Mouse (Mus musculus) spleen, postnatal 14 days (tissue): Measurements from ENCODE around the gene Fank1.

Experiments used
- DNase-seq, 2 experiments: peaks; one replicate each; pipeline ENCODE4 v3.0.0; 2021 to 2022; ENCODE audit warnings: low spot score in 2 of 2

Fank1 gene

GRCm38 (mm10) chr7:133891796-133892195, 115.1 kb downstream of the Fank1 start:
- DNase-seq = no peak

DNA sequence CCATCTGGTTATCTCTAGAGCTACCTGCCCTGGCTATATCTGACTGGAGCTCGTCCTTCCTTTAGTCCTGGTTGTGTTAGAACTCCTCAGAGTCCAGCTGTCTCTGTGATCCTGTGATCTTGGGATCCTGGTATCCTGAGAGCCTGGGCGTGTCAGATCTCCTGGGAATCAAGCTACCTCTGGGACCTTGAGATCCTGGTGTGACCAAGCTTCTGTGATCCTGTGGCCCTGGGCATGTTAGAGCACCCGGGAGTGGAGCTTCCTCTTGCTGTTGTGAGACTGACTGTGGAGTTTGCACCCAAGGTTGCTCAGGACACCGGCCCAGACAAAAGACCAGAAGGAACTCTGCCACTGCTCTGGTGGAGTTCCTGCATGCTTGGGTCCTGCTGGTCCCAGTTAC, 122.7 kb downstream of the Fank1 start:
- DNase-seq = no peak

DNA sequence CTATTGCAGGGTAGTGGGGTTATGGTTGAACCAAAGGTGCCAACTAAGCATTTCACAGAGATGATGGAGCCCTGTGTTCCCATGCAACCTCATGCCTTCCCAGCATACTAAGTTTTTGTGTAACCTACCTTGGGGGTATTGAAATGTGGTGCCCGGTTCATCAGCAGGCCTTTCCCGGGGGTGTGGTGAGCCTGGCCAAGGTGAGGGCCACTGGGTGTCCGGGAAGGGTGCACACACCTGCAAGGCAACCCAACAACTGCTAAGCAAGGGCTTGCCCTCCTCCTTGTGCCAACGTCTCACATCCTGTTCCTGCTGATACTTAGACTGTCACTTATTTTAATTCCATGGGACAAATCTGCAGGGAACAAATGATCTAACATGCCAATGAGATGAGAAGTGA, 132.3 kb downstream of the Fank1 start:
- no peak for DNase-seq

DNA sequence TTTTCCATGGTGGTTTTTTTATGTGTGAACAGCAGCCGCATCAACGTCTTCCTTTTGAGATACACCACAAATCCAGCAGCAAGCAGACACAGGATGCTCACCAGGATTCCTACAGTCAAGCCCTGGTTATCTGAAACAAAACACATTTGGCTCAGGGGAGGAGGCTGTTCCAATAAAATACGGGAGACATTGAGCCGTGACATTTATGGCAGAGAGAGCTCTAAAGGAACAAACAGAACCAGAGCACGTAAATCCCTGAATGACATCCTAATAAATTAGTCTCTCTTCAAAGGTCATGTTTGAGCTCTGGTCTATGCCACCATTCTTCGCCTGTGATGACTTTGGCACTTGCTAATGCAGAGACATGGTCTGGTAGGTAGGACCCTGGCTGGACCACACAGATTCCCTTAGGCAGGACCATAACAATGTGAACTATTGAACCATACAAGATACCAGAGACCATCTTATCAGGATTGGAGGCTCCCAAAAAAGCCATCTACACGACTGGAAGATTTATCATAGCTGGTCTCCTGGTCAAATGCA, 133.2 kb downstream of the Fank1 start:
- DNase-seq = no peak

DNA sequence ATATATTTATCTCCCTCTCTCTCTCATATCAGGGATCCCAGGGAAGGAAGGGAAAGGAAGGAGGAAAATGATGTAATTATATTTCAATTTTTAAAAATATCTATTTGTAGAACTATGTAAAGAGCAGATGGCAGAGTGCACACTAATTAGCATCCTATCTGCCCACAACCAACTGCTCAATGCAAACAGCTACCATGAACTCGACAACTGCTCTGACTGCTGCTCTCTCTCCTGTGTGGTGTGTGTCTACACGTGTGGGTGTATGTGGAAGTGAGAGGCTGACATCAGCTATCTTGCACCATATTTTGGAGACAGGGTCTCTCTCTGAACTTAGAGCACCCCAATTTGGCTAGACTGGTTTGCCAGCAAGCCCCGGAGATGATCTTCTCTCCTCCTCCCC, 135.2 kb downstream of the Fank1 start:
- no peak for DNase-seq

- DNase-seq = no peak
These were observed 139.6 kb downstream of the Fank1 start for GRCm38 (mm10) chr7:133916230-133916629.

GRCm38 (mm10) chr7:133919306-133919705, 142.6 kb downstream of the Fank1 start:
- no peak for DNase-seq

GRCm38 (mm10) chr7:133919918-133920317, 143.3 kb downstream of the Fank1 start:
- DNase-seq = no peak

- DNase-seq = no peak
These were observed 144.1 kb downstream of the Fank1 start for GRCm38 (mm10) chr7:133920724-133921123.

- DNase-seq = no peak
These were observed 144.6 kb downstream of the Fank1 start for GRCm38 (mm10) chr7:133921291-133921690.

DNA sequence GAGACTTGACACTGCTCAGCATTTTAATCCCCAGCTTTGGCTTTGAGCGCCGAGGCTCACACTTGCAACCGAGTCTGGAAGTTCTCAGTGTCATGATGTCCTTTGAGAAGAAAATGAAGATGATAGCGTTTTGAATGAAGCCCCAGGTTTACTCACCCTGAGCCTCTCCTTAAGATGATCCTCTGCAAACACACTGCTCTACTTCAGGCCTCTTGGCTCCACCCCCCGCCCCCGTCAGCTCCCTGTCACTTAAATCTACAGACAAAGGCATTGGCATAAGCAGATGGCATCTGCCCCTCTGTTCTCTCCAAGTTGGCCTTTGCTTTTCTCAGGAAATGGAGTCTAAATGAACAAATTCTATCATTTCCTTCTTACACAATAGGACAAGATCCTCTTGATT, 147.3 kb downstream of the Fank1 start:
- DNase-seq = no peak

DNA sequence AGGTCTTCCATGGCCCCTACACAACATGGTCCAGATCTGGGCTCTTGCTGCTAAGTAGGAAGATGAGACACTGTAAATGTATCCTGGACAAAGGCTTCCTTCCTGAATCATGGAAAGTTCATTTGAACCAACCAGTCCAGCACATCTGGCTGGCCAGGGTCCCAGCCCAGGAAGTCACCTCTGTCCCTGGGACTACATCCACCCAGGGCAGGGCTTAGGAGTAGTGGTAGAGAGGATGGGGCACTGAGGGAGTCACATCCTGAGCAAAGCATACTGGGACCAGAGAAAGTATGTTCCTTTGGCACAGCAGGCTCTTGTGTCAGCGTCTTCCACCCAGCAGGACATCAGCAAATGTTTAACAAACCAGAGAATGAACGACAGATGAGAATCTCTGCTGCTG, 149.1 kb downstream of the Fank1 start:
- DNase-seq = no peak

DNA sequence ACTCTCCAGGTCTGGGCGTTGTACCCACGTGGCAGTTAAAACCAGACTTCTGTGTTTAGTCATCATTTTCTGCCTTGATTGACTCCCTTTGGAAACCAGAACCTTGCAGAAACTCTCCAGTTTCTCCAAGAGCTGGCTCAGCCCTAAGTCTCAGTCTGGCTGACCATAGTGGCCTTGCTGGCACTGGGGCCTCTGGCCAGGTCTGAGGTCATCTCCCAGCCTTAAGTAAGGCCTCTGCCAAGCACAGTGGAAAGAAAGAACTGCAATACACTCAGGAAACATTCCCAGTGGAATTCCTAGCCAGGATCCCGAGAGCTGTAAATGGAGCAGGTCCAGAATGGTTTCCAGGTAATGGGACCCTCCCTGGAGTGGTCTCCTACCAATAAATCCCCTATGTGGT, 152.3 kb downstream of the Fank1 start:
- DNase-seq = no peak
